Mouse (Mus musculus): ENCODE measurements around the gene Car9.

DNA sequence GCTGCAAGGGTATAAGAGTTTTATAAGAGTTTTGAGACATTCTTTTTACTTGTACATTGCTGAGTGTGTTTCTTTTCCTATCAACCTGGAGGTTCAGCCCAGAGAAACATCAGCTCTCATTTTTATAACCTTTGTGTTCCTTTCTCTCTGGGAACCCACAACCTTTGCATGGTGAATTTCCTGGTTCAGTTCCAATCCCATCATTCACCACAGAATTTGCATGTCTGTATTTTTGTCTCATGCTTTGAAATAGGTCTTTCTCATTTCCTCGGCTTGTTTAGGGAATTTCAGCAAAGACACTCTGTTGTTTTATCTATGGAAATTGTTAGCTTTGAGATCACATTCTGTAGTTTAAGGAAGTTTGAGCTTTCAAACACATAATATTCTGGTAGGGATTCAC is 33.1 kb upstream of the Car9 start:
- TF ChIP-seq POLR2A (IDR thresholded peaks at IDR 0.05; ENCODE audit: low read depth, low read length): no peak
- TF ChIP-seq CTCF (IDR thresholded peaks at IDR 0.05; ENCODE audit: extremely low read depth, insufficient read length, insufficient replicate concordance, low read depth, low read length): no peak

All from small intestine, adult 2 months (tissue).